Mouse (Mus musculus) erythroid progenitor cell, adult 5-6 weeks (primary cell): ENCODE results near the gene Siglec1. TPM values are rescaled to one million over a fixed set of nuclear protein-coding genes. Genes with fewer than 3 reads are reported as not detected.

Experiments
- ATAC-seq: replicated peaks from 2 replicates; pipeline ENCODE4 v1.8.0; 2016; ENCODE audit warnings: moderate number of reproducible peaks, mild to moderate bottlenecking, moderate TSS enrichment, inconsistent platforms; ENCODE audit not compliant: poor library complexity, low FRiP score, severe bottlenecking
- total RNA-seq, 2 experiments: library from RNA; stranded (forward) in 1 of 2; stranded (reverse) in 1 of 2; fragments of 150-400 nt in 1 of 2; fragments of 186-747, 209-891 nt in 1 of 2; gene quantifications; 2 replicates each; pipeline versions ENCODE4 v1.2.3 to v1.2.4; 2015 to 2017; ENCODE audit warnings: low replicate concordance in 2 of 2

The Siglec1 gene
- total RNA-seq, 2 experiments from 2014 or later: 2.6 to 8.8 TPM

GRCm38 (mm10) chr2:131104021-131104420 is 17.5 kb upstream of the Siglec1 start:
- ATAC-seq: no peak

- ATAC-seq: no peak
Measured at GRCm38 (mm10) chr2:131101530-131101929, 15.0 kb upstream of the Siglec1 start.

GRCm38 (mm10) chr2:131097087-131097486 is 10.5 kb upstream of the Siglec1 start:
- no peak for ATAC-seq

- peak; percentile 77 for ATAC-seq
Measured at GRCm38 (mm10) chr2:131096101-131096795, 9.7 kb upstream of the Siglec1 start.

GRCm38 (mm10) chr2:131094823-131095222 is 8.3 kb upstream of the Siglec1 start:
- peak; percentile 76 for ATAC-seq

GRCm38 (mm10) chr2:131093577-131093976 is 7.0 kb upstream of the Siglec1 start:
- no peak for ATAC-seq

- no peak for ATAC-seq
Measured at GRCm38 (mm10) chr2:131090852-131091251, 4.3 kb upstream of the Siglec1 start.

- ATAC-seq: no peak
Measured at GRCm38 (mm10) chr2:131089634-131090033, 3.1 kb upstream of the Siglec1 start.

GRCm38 (mm10) chr2:131088581-131088980 is 2.0 kb upstream of the Siglec1 start:
- ATAC-seq: no peak

- no peak for ATAC-seq
Measured at GRCm38 (mm10) chr2:131084206-131084605, 2.4 kb downstream of the Siglec1 start.

- no peak for ATAC-seq
Measured at GRCm38 (mm10) chr2:131080507-131080906, 6.1 kb downstream of the Siglec1 start.

GRCm38 (mm10) chr2:131072536-131072935 is 14.0 kb downstream of the Siglec1 start:
- no peak for ATAC-seq

- no peak for ATAC-seq
Measured at GRCm38 (mm10) chr2:131067481-131067880, 19.1 kb downstream of the Siglec1 start.

- ATAC-seq: no peak
Measured at GRCm38 (mm10) chr2:131066342-131066741, 20.2 kb downstream of the Siglec1 start.

GRCm38 (mm10) chr2:131063404-131063864 is 23.1 kb downstream of the Siglec1 start, which contains the start of gene Adam33:
Gene Adam33 (minus strand): TSS chr2:131063814.
- ATAC-seq: no peak

- no peak for ATAC-seq
Measured at GRCm38 (mm10) chr2:131061607-131062006, 25.0 kb downstream of the Siglec1 start.

GRCm38 (mm10) chr2:131060784-131061183 is 25.8 kb downstream of the Siglec1 start:
- ATAC-seq: no peak

GRCm38 (mm10) chr2:131059781-131060540 is 26.6 kb downstream of the Siglec1 start:
- no peak for ATAC-seq

GRCm38 (mm10) chr2:131059377-131059776 is 27.2 kb downstream of the Siglec1 start:
- ATAC-seq: no peak

GRCm38 (mm10) chr2:131058672-131059071 is 27.9 kb downstream of the Siglec1 start:
- ATAC-seq: no peak

- 0 out of 2 replicates have a peak, but pooled peaks have one; percentile 31 for ATAC-seq
Measured at GRCm38 (mm10) chr2:131056191-131056590, 30.4 kb downstream of the Siglec1 start.
